Mouse (Mus musculus): ENCODE data around the gene Pde9a.

DNA sequence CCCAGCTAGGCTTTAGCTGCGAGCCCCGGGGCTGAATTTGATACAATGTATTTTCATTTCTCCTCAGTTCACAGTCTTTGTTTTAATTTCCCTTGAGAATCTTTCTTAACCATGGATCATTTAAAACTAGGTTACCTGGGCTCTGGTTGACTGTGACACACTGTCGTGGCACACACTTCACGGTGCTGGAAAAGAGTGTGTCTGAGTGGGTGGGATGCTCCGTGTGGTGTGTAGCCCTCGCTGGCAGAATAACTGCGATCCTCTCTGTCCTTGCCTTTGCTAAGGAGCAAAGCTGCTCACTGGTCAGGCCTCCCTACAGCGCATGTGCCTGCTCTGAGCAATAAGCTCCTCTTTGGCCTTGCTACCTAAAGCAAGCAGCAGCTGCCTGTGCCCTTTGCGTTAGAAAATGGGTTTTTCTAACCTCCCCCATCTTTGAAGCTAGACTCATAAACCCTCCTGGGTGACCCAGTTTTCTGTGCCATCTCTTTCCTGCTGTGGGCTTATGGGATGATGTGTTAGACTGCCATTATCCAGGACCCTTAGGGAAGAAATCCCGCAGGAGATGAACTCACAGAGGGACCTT, 100.7 kb downstream of the Pde9a start:
- TF ChIP-seq USF1 (IDR thresholded peaks at IDR 0.05; ENCODE audit: low read depth) (no peak), POLR2A (IDR thresholded peaks at IDR 0.05; ENCODE audit: insufficient read length, low read depth) (no peak), CEBPB (IDR thresholded peaks at IDR 0.05; ENCODE audit: insufficient read depth, poor library complexity, severe bottlenecking) (no peak), TCF12 (IDR thresholded peaks at IDR 0.05; ENCODE audit: insufficient read depth, poor library complexity, severe bottlenecking) (no peak), MYOG (IDR thresholded peaks at IDR 0.05; ENCODE audit: control insufficient read depth in 1 of 3, insufficient read depth in 1 of 3, insufficient read length in 2 of 3, low read depth in 2 of 3) (no peak)

Measured in myocyte (in vitro differentiated cells).